Mouse (Mus musculus) bone marrow macrophage, adult 2 months (primary cell): ENCODE results near the gene Tacc2.

Experiments
- CTCF ChIP-seq: IDR thresholded peaks from 2 replicates; pipeline ENCODE4 v1.5.1; 2012; ENCODE audit warnings: low read depth, mild to moderate bottlenecking, low read length, moderate library complexity
- POLR2A ChIP-seq: IDR thresholded peaks from 2 replicates; pipeline ENCODE4 v1.6.1; 2012; ENCODE audit warnings: mild to moderate bottlenecking, low read depth, low read length, borderline replicate concordance

DNA sequence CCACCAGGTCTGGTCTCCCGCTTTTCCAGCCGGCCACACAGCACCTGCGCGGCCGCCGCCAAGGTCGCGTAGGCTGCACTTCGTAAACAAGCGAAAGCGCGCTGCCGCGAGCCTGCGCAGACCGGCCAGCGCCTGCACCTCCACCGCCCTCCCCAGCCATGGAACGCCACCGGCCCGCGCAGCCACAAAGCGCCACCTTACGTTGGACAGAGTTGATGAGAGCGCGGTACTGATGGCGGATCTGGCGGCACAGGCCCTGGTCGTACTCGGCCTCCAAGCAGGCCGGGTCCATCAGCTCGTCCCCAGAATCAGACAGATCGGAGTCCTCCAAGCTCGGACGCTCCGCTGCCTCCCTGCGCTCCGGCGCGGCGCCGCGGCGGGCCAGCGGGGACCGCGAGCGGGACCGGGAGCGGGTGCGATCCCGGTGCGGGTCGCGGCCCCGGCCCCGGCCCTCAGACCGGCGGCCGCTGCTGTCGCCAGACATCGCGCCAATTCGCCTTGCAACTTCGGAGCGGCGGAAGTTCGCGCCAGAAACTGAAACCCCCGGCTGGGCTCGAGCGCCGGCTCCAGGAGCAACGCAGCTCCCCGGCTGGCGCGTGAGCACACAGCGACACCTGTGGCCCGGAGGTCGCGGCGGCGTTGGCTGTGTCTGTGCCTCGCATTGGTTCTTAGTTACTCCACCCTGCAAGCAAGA, 30.3 kb upstream of the Tacc2 start:
- no peak for TF ChIP-seq CTCF
- TF ChIP-seq POLR2A: no peak
